Mouse (Mus musculus): ENCODE measurements at regions not wholly inside any gene's neighbourhood (a gene's known extent, or its start where the extent isn't known, plus 50 kb on each side); places are given as distances from the start of the nearest gene placed in this dataset.

- ATAC-seq (ENCODE audit: insufficient read depth, low read depth) (no peak), DNase-seq (ENCODE audit: low spot score) (no peak)
- Histone ChIP-seq H3K9ac (replicated peaks; ENCODE audit: low read depth, low read length) (no peak overlapping the region), H3K9me3 (replicated peaks; ENCODE audit: control insufficient read depth, low read length) (no peaks in the 10 kb centered on the region), H3K4me3 (ENCODE audit: low read depth, low read length) (no peak overlapping the region), H3K4me2 (ENCODE audit: low read depth, low read length) (no peak overlapping the region), H3K27me3 (ENCODE audit: control insufficient read depth, insufficient read depth, low read length) (no peaks in the 10 kb centered on the region), H3K36me3 (replicated peaks; ENCODE audit: control insufficient read depth, insufficient read depth, low read length) (no peaks in the 10 kb centered on the region), H3K27ac (ENCODE audit: low read depth) (no peak overlapping the region), H3K4me1 (ENCODE audit: control insufficient read depth, insufficient read depth) (no peaks in the 10 kb centered on the region)
- no peak for TF ChIP-seq EP300 (IDR thresholded peaks at IDR 0.05; ENCODE audit: low read depth)
- TF ChIP-seq CTCF (IDR thresholded peaks at IDR 0.05; ENCODE audit: low read depth), result no peak
- WGBS, result 74% methylated on average over 1 of the region's 1 CpGs
Measured at GRCm38 (mm10) chr12:93335520-93335919, 1486.6 kb upstream of the Sel1l start.

- Histone ChIP-seq H3K4me2 (ENCODE audit: low read depth, low read length) (no peak overlapping the region), H3K36me3 (replicated peaks; ENCODE audit: control insufficient read depth, insufficient read depth, low read length) (no peaks in the 10 kb centered on the region), H3K9me3 (replicated peaks; ENCODE audit: control insufficient read depth, low read length) (no peaks in the 10 kb centered on the region), H3K4me1 (ENCODE audit: control insufficient read depth, insufficient read depth) (no peaks in the 10 kb centered on the region), H3K4me3 (ENCODE audit: low read depth, low read length) (no peak overlapping the region), H3K27me3 (ENCODE audit: control insufficient read depth, insufficient read depth, low read length) (no peaks in the 10 kb centered on the region), H3K9ac (replicated peaks; ENCODE audit: low read depth, low read length) (no peak overlapping the region), H3K27ac (ENCODE audit: low read depth) (no peak overlapping the region)
- ATAC-seq (ENCODE audit: insufficient read depth, low read depth), result no peak
- TF ChIP-seq CTCF (IDR thresholded peaks at IDR 0.05; ENCODE audit: low read depth), result no peak
- TF ChIP-seq EP300 (IDR thresholded peaks at IDR 0.05; ENCODE audit: low read depth), result no peak
- DNase-seq (ENCODE audit: low spot score), result no peak
Measured at GRCm38 (mm10) chr12:93312214-93312613, 1463.3 kb upstream of the Sel1l start.

GRCm38 (mm10) chr12:93281816-93282215, 1432.9 kb upstream of the Sel1l start:
- WGBS, result 59% methylated on average over 2 of the region's 2 CpGs

GRCm38 (mm10) chr12:93273652-93274051, 1424.7 kb upstream of the Sel1l start:
- Histone ChIP-seq H3K4me2 (ENCODE audit: low read depth, low read length) (no peak overlapping the region), H3K36me3 (replicated peaks; ENCODE audit: control insufficient read depth, insufficient read depth, low read length) (no peaks in the 10 kb centered on the region), H3K9ac (replicated peaks; ENCODE audit: low read depth, low read length) (no peak overlapping the region), H3K4me3 (ENCODE audit: low read depth, low read length) (no peak overlapping the region), H3K9me3 (replicated peaks; ENCODE audit: control insufficient read depth, low read length) (no peaks in the 10 kb centered on the region), H3K27me3 (ENCODE audit: control insufficient read depth, insufficient read depth, low read length) (no peaks in the 10 kb centered on the region), H3K27ac (ENCODE audit: low read depth) (no peak overlapping the region), H3K4me1 (ENCODE audit: control insufficient read depth, insufficient read depth) (no peaks in the 10 kb centered on the region)
- WGBS, result 69% methylated on average over 2 of the region's 2 CpGs
- ATAC-seq (ENCODE audit: insufficient read depth, low read depth), result no peak
- no peak for DNase-seq (ENCODE audit: low spot score)
- TF ChIP-seq CTCF (IDR thresholded peaks at IDR 0.05; ENCODE audit: low read depth) (no peak), EP300 (IDR thresholded peaks at IDR 0.05; ENCODE audit: low read depth) (no peak)

More at GRCm38 (mm10) chr12:93281816-93282215, 1432.9 kb upstream of the Sel1l start:
- TF ChIP-seq CTCF (IDR thresholded peaks at IDR 0.05; ENCODE audit: low read depth) (no peak), EP300 (IDR thresholded peaks at IDR 0.05; ENCODE audit: low read depth) (no peak)
- Histone ChIP-seq H3K4me3 (ENCODE audit: low read depth, low read length) (no peak overlapping the region), H3K27me3 (ENCODE audit: control insufficient read depth, insufficient read depth, low read length) (no peaks in the 10 kb centered on the region), H3K9ac (replicated peaks; ENCODE audit: low read depth, low read length) (no peak overlapping the region), H3K36me3 (replicated peaks; ENCODE audit: control insufficient read depth, insufficient read depth, low read length) (no peaks in the 10 kb centered on the region), H3K27ac (ENCODE audit: low read depth) (no peak overlapping the region), H3K9me3 (replicated peaks; ENCODE audit: control insufficient read depth, low read length) (no peaks in the 10 kb centered on the region), H3K4me1 (ENCODE audit: control insufficient read depth, insufficient read depth) (no peaks in the 10 kb centered on the region), H3K4me2 (ENCODE audit: low read depth, low read length) (no peak overlapping the region)
- DNase-seq (ENCODE audit: low spot score) (no peak), ATAC-seq (ENCODE audit: insufficient read depth, low read depth) (no peak)

GRCm38 (mm10) chr12:93230237-93230636, 1381.3 kb upstream of the Sel1l start:
- no peak overlapping the region for H3K4me2 ChIP-seq (ENCODE audit: low read depth, low read length)
- no peak overlapping the region for H3K4me3 ChIP-seq (ENCODE audit: low read depth, low read length)
- DNase-seq (ENCODE audit: low spot score) (no peak), ATAC-seq (ENCODE audit: insufficient read depth, low read depth) (no peak)
- no peaks in the 10 kb centered on the region for H3K27me3 ChIP-seq (ENCODE audit: control insufficient read depth, insufficient read depth, low read length)
- no peaks in the 10 kb centered on the region for H3K9me3 ChIP-seq (replicated peaks; ENCODE audit: control insufficient read depth, low read length)
- 62% methylated on average over 3 of the region's 3 CpGs for WGBS
- H3K27ac ChIP-seq (ENCODE audit: low read depth), result no peak overlapping the region
- TF ChIP-seq EP300 (IDR thresholded peaks at IDR 0.05; ENCODE audit: low read depth) (no peak), CTCF (IDR thresholded peaks at IDR 0.05; ENCODE audit: low read depth) (no peak)
- no peak overlapping the region for H3K9ac ChIP-seq (replicated peaks; ENCODE audit: low read depth, low read length)
- H3K4me1 ChIP-seq (ENCODE audit: control insufficient read depth, insufficient read depth), result no peaks in the 10 kb centered on the region
- H3K36me3 ChIP-seq (replicated peaks; ENCODE audit: control insufficient read depth, insufficient read depth, low read length), result no peaks in the 10 kb centered on the region

- Histone ChIP-seq H3K27me3 (ENCODE audit: control insufficient read depth, insufficient read depth, low read length) (no peaks in the 10 kb centered on the region), H3K27ac (ENCODE audit: low read depth) (no peak overlapping the region), H3K4me1 (ENCODE audit: control insufficient read depth, insufficient read depth) (no peaks in the 10 kb centered on the region), H3K4me2 (ENCODE audit: low read depth, low read length) (no peak overlapping the region), H3K4me3 (ENCODE audit: low read depth, low read length) (no peak overlapping the region), H3K9ac (replicated peaks; ENCODE audit: low read depth, low read length) (no peak overlapping the region), H3K9me3 (replicated peaks; ENCODE audit: control insufficient read depth, low read length) (no peaks in the 10 kb centered on the region), H3K36me3 (replicated peaks; ENCODE audit: control insufficient read depth, insufficient read depth, low read length) (no peaks in the 10 kb centered on the region)
- DNase-seq (ENCODE audit: low spot score), result no peak
- TF ChIP-seq CTCF (IDR thresholded peaks at IDR 0.05; ENCODE audit: low read depth) (no peak), EP300 (IDR thresholded peaks at IDR 0.05; ENCODE audit: low read depth) (no peak)
- 83% methylated on average over 1 of the region's 1 CpGs for WGBS
- no peak for ATAC-seq (ENCODE audit: insufficient read depth, low read depth)
Measured at GRCm38 (mm10) chr12:93226826-93227225, 1377.9 kb upstream of the Sel1l start.
